Comparison of ENCODE assay signal across 8 mouse cellular contexts in genomic region chr1:61638347-61639111, GRCm38 (mm10). TPM values are rescaled to one million over a fixed set of nuclear protein-coding genes. Genes with fewer than 3 reads are reported as not detected.
DNase-seq lines count a peak whose midpoint lies in the region; ATAC-seq and TF ChIP-seq lines count a peak whose summit lies in the region.

Pard3b (plus strand) TSS chr1:61638824.

- H3K27me3 ChIP-seq in Patski, result no peaks in the 10 kb centered on the region
- no peaks in the 10 kb centered on the region for H3K27me3 ChIP-seq in hindbrain, embryonic 12.5 days

- TF ChIP-seq CTCF in Patski (IDR thresholded peaks at IDR 0.05), result no peak

- H3K36me3 ChIP-seq in hindbrain, embryonic 12.5 days, result no peaks in the 10 kb centered on the region

- no peak for DNase-seq in Patski (ENCODE audit: low read depth, low spot score)
- peak; percentile 43 to 44 for DNase-seq in cerebellum, postnatal 14 days
- DNase-seq in gastrocnemius, adult 18-20 months (ENCODE audit: low spot score), result peak; percentile 56
- peak; percentile 12 to 35 for DNase-seq in layer of hippocampus, postnatal 36 days
- DNase-seq in lung, postnatal 36 days, result peak; percentile 74
- DNase-seq in retina, postnatal 7 days (ENCODE audit: low read depth, low spot score), result peak; percentile 24
- DNase-seq in urinary bladder, postnatal 4 days (ENCODE audit: low spot score in 2 of 2), result peak; percentile 72

- peak within 1 kb of the TSS; percentile 55; the same call in 1 of the 2 replicates for H3K27ac ChIP-seq in hindbrain, embryonic 12.5 days

- peak within 1 kb of the TSS; percentile 98 for H3K4me2 ChIP-seq in hindbrain, embryonic 12.5 days (replicated peaks)

- POLR2A ChIA-PET in Patski (lab: Charles Lee), result no interaction called here

- peak within 1 kb of the TSS; percentile 73 for H3K9ac ChIP-seq in hindbrain, embryonic 12.5 days

- H3K4me3 ChIP-seq in hindbrain, embryonic 12.5 days, result peak within 1 kb of the TSS; percentile 93

- peak; percentile 90 for ATAC-seq in Patski
- ATAC-seq in hindbrain, embryonic 12.5 days (ENCODE audit: low FRiP score), result peak; percentile 88

- CTCF ChIA-PET in Patski (lab: Charles Lee), result interaction anchor here (1.0 to 1.3 kb wide), 2 partner anchors 10 to 13 kb away, joined by 3 to 4 read pairs; no protein-coding TSS in a partner anchor

- in situ Hi-C loops in Patski (cut with MboI; ENCODE audit: low pct_unique_long_range_greater_than_20kb), result no loop called here

- H3K9me3 ChIP-seq in hindbrain, embryonic 12.5 days (replicated peaks), result no peaks in the 10 kb centered on the region

- peaks cover 14% of the 10 kb centered on the region for H3K4me1 ChIP-seq in hindbrain, embryonic 12.5 days

- WGBS in hindbrain, embryonic 12.5 days, result 1% methylated on average over 54 of the region's 60 CpGs

RNA-seq across cellular contexts. Expression of gene Pard3b, which starts in this region (rescaled TPM):
- 9.1 TPM for polyA plus RNA-seq in Patski (2021)
- 1 to 10 TPM; 4.0 to 5.3 TPM for total RNA-seq in gastrocnemius, adult 18-20 months (2021)
- 19.3 and 19.8 TPM in 2 replicates for polyA plus RNA-seq in hindbrain, embryonic 12.5 days (2016; fragmentation: Nextera tagmentation; extraction: Ambion mirVana)
- total RNA-seq in layer of hippocampus, postnatal 36 days (2021), result 1 to 10 TPM; 5.7 to 6.1 TPM
